Mouse (Mus musculus): ENCODE data around the gene Mcpt4. TPM values are rescaled to one million over a fixed set of nuclear protein-coding genes. Genes with fewer than 3 reads are reported as not detected.
"Not testable (repeated sequence)": the region's sequence is repeated elsewhere in the genome, so short reads cannot be mapped to it uniquely, and the experiment has no call there.

Gene Mcpt4
- not detected in 2 replicates for polyA plus RNA-seq (2014; fragmentation: Nextera tagmentation; extraction: Ambion mirVana)

DNA sequence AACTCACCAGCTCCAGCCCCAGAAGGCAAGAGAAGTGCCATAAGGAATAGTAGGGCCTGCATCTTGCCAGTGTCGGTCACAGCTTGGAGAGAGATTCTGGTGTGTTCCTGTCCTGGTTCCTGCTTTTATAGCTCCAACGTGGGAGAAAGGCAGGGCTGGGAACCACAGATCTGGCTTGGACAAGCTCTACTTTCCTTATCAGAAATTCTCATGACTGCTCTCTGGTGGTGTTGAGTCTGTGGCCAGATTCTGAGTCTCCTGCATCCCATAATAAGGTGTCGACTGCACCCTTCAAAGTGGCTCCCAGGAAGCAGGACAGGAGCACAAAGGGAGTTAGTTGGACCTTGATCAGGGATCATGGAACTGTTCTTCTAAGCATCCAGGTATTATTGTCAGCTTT is at the start of gene Mcpt4:
TSS of gene Mcpt4 (minus strand) at position 101 of the 400 bp plus-strand sequence.
- H3K4me2 ChIP-seq (ENCODE audit: low read depth, low read length); H3K9ac ChIP-seq (replicated peaks; ENCODE audit: low read depth, low read length); H3K4me1 ChIP-seq (ENCODE audit: control insufficient read depth, insufficient read depth, low read length); H3K27me3 ChIP-seq (ENCODE audit: control insufficient read depth, insufficient read depth, low read length); H3K36me3 ChIP-seq (ENCODE audit: control insufficient read depth, insufficient read depth, low read length); H3K27ac ChIP-seq (ENCODE audit: low read depth, low read length); H3K9me3 ChIP-seq (ENCODE audit: control insufficient read depth, low read length); ATAC-seq (ENCODE audit: low read depth); H3K4me3 ChIP-seq (ENCODE audit: low read depth, low read length): not testable (repeated sequence)
- 83% methylated on average over 3 of the region's 3 CpGs for WGBS

DNA sequence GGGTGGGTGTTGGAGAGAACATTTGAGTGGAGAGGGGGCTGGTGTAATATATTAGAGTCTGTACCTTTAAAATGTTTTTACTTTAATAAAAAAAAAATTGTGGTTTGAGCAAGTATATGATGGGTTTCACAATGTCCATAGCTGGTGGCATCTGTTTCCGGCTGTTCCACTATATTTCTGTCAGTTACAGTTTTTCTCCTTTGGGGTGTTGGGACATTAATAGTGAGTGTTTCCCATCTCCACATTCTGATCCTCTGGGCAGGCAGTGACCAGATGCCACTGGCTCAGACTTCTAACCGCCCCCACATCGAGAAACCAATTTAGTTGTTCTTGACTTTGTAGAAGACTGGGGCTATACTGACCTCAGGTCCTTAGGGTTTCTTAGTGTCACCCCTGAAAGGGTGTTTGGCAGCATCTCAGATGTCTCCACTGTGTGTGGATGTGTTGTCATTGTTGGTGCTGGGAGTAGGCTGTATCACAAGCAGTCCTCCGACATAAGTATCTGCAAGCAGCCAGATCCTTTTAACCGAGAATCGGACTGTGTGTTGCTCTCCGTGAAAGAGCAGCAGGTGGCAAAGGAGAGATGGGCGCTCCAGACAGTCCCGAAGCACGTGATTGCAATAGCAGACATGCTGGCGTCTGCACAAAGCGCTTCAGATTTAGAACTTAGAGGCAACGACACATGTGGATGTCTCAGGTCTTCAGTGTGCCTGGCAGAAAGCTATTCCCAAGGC is 43.5 kb upstream of the Mcpt4 start:
- Histone ChIP-seq H3K9me3 (ENCODE audit: control insufficient read depth, low read length) (no peaks in the 10 kb centered on the region), H3K4me2 (ENCODE audit: low read depth, low read length) (no peak overlapping the region), H3K4me3 (ENCODE audit: low read depth, low read length) (no peak overlapping the region), H3K9ac (replicated peaks; ENCODE audit: low read depth, low read length) (no peak overlapping the region), H3K27ac (ENCODE audit: low read depth, low read length) (no peak overlapping the region), H3K36me3 (ENCODE audit: control insufficient read depth, insufficient read depth, low read length) (no peaks in the 10 kb centered on the region), H3K27me3 (ENCODE audit: control insufficient read depth, insufficient read depth, low read length) (no peaks in the 10 kb centered on the region), H3K4me1 (ENCODE audit: control insufficient read depth, insufficient read depth, low read length) (no peaks in the 10 kb centered on the region)
- WGBS, result 76% methylated on average over 13 of the region's 13 CpGs
- no peak for ATAC-seq (ENCODE audit: low read depth)

DNA sequence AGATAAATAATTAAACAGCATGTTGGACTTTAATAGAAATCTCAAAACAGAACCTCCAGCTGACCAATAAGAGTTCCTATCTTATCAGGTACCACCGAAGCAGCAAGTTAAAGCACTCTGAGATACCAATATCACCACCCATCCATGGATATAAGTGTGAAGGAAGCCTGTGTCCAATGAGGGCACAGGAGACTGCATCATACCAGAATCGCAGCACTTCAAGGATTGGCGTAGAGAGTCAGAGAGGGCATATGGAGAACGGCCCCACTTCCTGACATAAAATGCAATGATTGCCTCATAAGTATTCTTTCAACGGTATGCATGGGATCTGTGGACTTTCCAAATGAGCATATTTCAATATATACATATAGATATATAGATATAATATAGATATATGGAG is 42.9 kb upstream of the Mcpt4 start:
- Histone ChIP-seq H3K9me3 (ENCODE audit: control insufficient read depth, low read length) (no peaks in the 10 kb centered on the region), H3K27ac (ENCODE audit: low read depth, low read length) (no peak overlapping the region), H3K27me3 (ENCODE audit: control insufficient read depth, insufficient read depth, low read length) (no peaks in the 10 kb centered on the region), H3K9ac (replicated peaks; ENCODE audit: low read depth, low read length) (no peak overlapping the region), H3K4me1 (ENCODE audit: control insufficient read depth, insufficient read depth, low read length) (no peaks in the 10 kb centered on the region), H3K4me3 (ENCODE audit: low read depth, low read length) (no peak overlapping the region), H3K4me2 (ENCODE audit: low read depth, low read length) (no peak overlapping the region), H3K36me3 (ENCODE audit: control insufficient read depth, insufficient read depth, low read length) (no peaks in the 10 kb centered on the region)
- 90% methylated on average over 5 of the region's 5 CpGs for WGBS
- no peak for ATAC-seq (ENCODE audit: low read depth)

DNA sequence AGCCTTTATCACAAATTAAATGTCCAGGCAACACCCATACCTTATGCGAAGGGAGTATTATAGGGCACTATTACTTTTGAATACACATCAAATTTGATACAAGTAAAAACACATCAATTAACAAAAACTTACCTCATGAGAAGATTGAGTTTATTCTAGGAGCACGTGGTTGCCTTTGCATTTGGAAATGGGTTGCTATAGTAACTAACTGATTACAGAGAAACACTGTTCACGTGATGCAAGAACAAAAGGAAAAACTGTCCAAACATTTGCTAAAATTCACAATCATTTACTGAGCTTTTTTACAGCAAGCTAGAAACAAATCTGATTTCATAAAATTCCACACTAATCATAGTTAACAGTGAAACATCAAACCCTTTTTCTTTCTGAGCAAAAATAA is 41.3 kb upstream of the Mcpt4 start:
- no peak overlapping the region for H3K4me2 ChIP-seq (ENCODE audit: low read depth, low read length)
- H3K4me3 ChIP-seq (ENCODE audit: low read depth, low read length), result no peak overlapping the region
- H3K27ac ChIP-seq (ENCODE audit: low read depth, low read length), result no peak overlapping the region
- no peaks in the 10 kb centered on the region for H3K27me3 ChIP-seq (ENCODE audit: control insufficient read depth, insufficient read depth, low read length)
- ATAC-seq (ENCODE audit: low read depth), result no peak
- H3K9ac ChIP-seq (replicated peaks; ENCODE audit: low read depth, low read length), result no peak overlapping the region
- H3K9me3 ChIP-seq (ENCODE audit: control insufficient read depth, low read length), result no peaks in the 10 kb centered on the region
- 75% methylated on average over 3 of the region's 3 CpGs for WGBS
- no peaks in the 10 kb centered on the region for H3K4me1 ChIP-seq (ENCODE audit: control insufficient read depth, insufficient read depth, low read length)
- H3K36me3 ChIP-seq (ENCODE audit: control insufficient read depth, insufficient read depth, low read length), result no peaks in the 10 kb centered on the region

DNA sequence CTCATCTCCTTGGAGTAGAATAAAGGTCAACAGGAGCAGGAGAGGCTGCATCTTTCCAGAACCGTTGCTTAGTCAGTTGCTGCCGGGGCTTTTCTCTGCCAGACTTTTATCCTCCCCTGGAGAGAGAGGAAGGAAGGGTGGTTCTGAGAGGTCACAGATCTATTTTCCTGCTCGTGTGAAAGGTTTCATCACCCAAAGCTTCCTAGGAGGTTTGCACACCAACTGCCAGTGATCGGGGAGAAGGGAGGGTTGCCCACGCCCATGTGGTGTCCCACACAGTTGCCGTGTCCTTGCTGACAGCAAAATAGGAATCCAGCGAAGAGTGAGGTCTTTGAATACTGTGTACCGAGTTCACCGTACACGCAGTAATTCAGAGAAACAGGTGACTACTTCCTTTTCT is 40.3 kb upstream of the Mcpt4 start, which contains the start of gene Ctsg:
TSS of gene Ctsg (minus strand) at position 189 of the 400 bp plus-strand sequence.
- no peaks in the 10 kb centered on the region for H3K9me3 ChIP-seq (ENCODE audit: control insufficient read depth, low read length)
- no peak within 1 kb of the TSS for H3K4me2 ChIP-seq (ENCODE audit: low read depth, low read length)
- no peak for ATAC-seq (ENCODE audit: low read depth)
- no peaks in the 10 kb centered on the region for H3K36me3 ChIP-seq (ENCODE audit: control insufficient read depth, insufficient read depth, low read length)
- no peak within 1 kb of the TSS for H3K27ac ChIP-seq (ENCODE audit: low read depth, low read length)
- no peaks in the 10 kb centered on the region for H3K4me1 ChIP-seq (ENCODE audit: control insufficient read depth, insufficient read depth, low read length)
- 83% methylated on average over 10 of the region's 10 CpGs for WGBS
- H3K27me3 ChIP-seq (ENCODE audit: control insufficient read depth, insufficient read depth, low read length), result no peaks in the 10 kb centered on the region
- no peak within 1 kb of the TSS for H3K4me3 ChIP-seq (ENCODE audit: low read depth, low read length)
- no peak within 1 kb of the TSS for H3K9ac ChIP-seq (replicated peaks; ENCODE audit: low read depth, low read length)

DNA sequence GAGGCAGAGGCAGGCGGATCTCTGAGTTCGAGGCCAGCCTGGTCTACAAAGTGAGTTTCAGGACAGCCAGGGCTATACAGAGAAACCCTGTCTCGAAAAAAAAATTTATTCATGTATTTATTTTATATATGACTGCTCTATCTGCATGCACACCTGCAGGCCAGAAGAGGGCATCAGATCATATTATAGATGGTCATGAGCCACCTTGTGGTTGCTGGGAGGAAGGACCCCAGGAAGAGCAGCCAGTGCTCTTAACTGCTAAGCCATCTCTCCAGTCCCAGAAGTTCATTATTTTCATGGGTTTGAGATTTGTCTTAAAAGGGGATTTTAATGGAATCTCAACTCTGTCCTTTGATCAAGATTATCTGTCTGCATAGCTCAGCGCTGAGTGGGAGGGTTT is 36.8 kb upstream of the Mcpt4 start:
- Histone ChIP-seq H3K36me3 (ENCODE audit: control insufficient read depth, insufficient read depth, low read length) (no peaks in the 10 kb centered on the region), H3K4me3 (ENCODE audit: low read depth, low read length) (no peak overlapping the region), H3K27me3 (ENCODE audit: control insufficient read depth, insufficient read depth, low read length) (no peaks in the 10 kb centered on the region), H3K4me1 (ENCODE audit: control insufficient read depth, insufficient read depth, low read length) (no peaks in the 10 kb centered on the region), H3K9ac (replicated peaks; ENCODE audit: low read depth, low read length) (no peak overlapping the region), H3K4me2 (ENCODE audit: low read depth, low read length) (no peak overlapping the region), H3K27ac (ENCODE audit: low read depth, low read length) (no peak overlapping the region), H3K9me3 (ENCODE audit: control insufficient read depth, low read length) (no peaks in the 10 kb centered on the region)
- no peak for ATAC-seq (ENCODE audit: low read depth)
- WGBS, result 76% methylated on average over 4 of the region's 4 CpGs

DNA sequence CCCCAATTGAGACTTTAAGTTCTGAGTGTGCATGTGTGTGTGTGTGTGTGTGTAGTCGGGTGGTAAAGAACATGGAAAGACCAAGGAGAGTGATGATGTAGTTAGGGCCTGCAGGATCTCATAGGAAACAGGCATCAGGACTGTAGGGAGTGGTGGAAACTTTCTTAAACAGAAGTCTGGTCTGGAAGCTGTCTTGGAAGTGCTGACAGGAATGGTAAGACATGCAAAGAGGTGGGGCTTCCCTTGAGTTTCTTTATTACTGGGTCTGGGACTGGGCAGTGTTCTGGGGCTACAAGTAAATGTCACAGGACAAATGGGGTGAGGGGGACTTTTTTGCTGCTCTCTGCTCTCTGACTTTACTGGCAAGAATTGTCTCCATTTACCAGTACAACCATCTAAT is 35.5 kb upstream of the Mcpt4 start:
- Histone ChIP-seq H3K4me3 (ENCODE audit: low read depth, low read length) (no peak overlapping the region), H3K27me3 (ENCODE audit: control insufficient read depth, insufficient read depth, low read length) (no peaks in the 10 kb centered on the region), H3K4me2 (ENCODE audit: low read depth, low read length) (no peak overlapping the region), H3K9me3 (ENCODE audit: control insufficient read depth, low read length) (no peaks in the 10 kb centered on the region), H3K9ac (replicated peaks; ENCODE audit: low read depth, low read length) (no peak overlapping the region), H3K27ac (ENCODE audit: low read depth, low read length) (no peak overlapping the region), H3K36me3 (ENCODE audit: control insufficient read depth, insufficient read depth, low read length) (no peaks in the 10 kb centered on the region), H3K4me1 (ENCODE audit: control insufficient read depth, insufficient read depth, low read length) (no peaks in the 10 kb centered on the region)
- no peak for ATAC-seq (ENCODE audit: low read depth)
- 89% methylated on average over 1 of the region's 1 CpGs for WGBS

DNA sequence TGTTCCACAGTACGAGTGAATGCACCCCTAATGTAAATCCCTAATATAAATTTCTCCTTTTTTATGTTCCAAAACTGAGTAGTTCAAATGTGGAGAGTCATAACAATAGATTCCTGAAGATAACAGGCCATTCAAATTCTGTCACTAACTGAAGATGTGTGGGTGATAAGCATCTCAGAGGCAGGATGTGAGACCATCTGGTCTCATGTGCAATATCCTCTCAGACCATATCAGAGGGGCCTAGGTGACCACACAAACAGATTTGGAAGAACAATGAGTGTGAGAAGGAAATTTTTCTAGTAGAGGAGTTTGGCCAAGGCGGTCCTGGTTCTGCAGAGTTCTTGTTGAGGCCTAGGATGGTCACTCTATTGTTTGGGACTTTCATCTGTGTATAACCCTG is 31.2 kb upstream of the Mcpt4 start:
- no peak overlapping the region for H3K4me2 ChIP-seq (ENCODE audit: low read depth, low read length)
- H3K27ac ChIP-seq (ENCODE audit: low read depth, low read length), result no peak overlapping the region
- 84% methylated on average over 2 of the region's 2 CpGs for WGBS
- no peaks in the 10 kb centered on the region for H3K4me1 ChIP-seq (ENCODE audit: control insufficient read depth, insufficient read depth, low read length)
- no peak overlapping the region for H3K9ac ChIP-seq (replicated peaks; ENCODE audit: low read depth, low read length)
- ATAC-seq (ENCODE audit: low read depth), result no peak
- no peaks in the 10 kb centered on the region for H3K9me3 ChIP-seq (ENCODE audit: control insufficient read depth, low read length)
- no peak overlapping the region for H3K4me3 ChIP-seq (ENCODE audit: low read depth, low read length)
- H3K27me3 ChIP-seq (ENCODE audit: control insufficient read depth, insufficient read depth, low read length), result no peaks in the 10 kb centered on the region
- H3K36me3 ChIP-seq (ENCODE audit: control insufficient read depth, insufficient read depth, low read length), result no peaks in the 10 kb centered on the region

DNA sequence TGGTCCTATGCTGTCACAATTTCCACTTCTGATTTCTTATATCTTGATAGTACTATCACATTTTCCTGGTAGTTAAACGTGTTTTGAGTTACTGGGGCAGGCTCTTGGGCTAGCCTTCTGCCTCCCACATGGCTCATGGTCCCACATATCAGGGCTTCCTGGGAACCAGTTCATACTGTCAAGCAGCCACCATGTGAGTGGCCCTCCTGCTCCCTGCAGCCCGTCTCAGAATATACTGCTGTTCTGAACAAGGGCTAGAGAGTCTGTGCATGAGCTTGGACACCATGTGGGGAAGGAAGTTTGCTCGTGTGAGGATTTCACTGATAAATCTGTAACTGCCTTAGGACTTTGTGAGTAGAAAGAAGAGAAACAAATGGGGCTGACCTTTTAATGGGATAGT is 24.6 kb upstream of the Mcpt4 start:
- ATAC-seq (ENCODE audit: low read depth), result no peak
- no peak overlapping the region for H3K27ac ChIP-seq (ENCODE audit: low read depth, low read length)
- no peaks in the 10 kb centered on the region for H3K27me3 ChIP-seq (ENCODE audit: control insufficient read depth, insufficient read depth, low read length)
- H3K36me3 ChIP-seq (ENCODE audit: control insufficient read depth, insufficient read depth, low read length), result no peaks in the 10 kb centered on the region
- H3K4me3 ChIP-seq (ENCODE audit: low read depth, low read length), result no peak overlapping the region
- no peak overlapping the region for H3K4me2 ChIP-seq (ENCODE audit: low read depth, low read length)
- H3K9ac ChIP-seq (replicated peaks; ENCODE audit: low read depth, low read length), result no peak overlapping the region
- no peaks in the 10 kb centered on the region for H3K9me3 ChIP-seq (ENCODE audit: control insufficient read depth, low read length)
- no peaks in the 10 kb centered on the region for H3K4me1 ChIP-seq (ENCODE audit: control insufficient read depth, insufficient read depth, low read length)
- WGBS, result 75% methylated on average over 3 of the region's 3 CpGs
